Mouse (Mus musculus) thymus, postnatal 36 days (tissue): Measurements from ENCODE around the gene Pdcd1.
"Not testable (repeated sequence)": the region's sequence is repeated elsewhere in the genome, so short reads cannot be mapped to it uniquely, and the experiment has no call there.

Experiments
- DNase-seq, 2 experiments: peaks; one replicate each; pipeline ENCODE4 v3.0.0; 2022; ENCODE audit warnings: mixed read lengths in 2 of 2

Pdcd1 gene

DNA sequence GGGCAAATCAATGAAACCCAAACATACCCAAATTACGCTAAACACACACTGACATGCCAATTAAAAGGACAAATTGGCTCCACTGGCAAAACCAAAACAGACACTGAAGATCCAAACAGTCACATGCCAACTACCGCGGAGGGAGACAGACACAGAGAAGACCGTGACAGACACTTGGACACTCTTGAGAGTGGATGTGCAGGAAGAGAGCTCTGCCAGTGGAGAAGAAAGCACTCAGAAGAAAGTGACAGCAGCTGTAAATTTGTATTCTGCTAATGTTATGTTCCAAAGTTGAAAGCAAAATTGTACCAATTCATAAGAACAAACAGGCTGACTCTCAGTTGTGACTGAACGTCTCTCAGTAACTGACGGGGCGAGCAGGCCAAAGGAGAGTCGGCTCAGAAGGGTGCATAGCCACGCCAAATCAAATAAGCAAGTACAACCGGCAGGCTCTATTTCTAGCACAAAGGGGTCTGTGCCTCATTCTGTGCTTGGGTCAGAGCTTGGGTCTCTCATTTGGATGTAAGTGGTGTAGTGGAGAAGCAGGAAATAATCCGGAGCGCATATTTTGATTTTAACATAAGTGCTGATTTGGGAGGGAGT is 24.7 kb downstream of the Pdcd1 start:
- DNase-seq: no peak

DNA sequence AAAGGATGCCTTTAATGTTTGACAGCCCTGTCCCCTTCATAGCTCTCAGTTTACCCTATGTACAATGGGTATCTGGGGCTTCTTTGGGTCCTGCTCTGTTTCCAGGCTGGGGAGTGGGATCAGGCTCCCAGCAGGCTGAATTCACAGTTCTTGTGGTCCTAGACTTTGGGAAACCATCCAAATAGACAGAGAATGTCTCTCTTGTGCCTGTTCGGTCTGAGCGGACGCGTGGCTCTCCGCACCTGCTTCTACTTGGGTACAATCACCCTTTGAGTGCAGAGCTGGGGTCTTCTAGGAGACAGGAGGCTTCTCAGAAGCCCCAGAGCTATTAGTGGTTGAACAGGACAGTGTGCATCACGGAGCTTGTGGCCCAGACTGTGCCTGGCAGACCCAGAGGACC is 32.2 kb downstream of the Pdcd1 start, which contains the start of gene Neu4:
Gene Neu4 (plus strand): TSS at position 301 of the 400 bp plus-strand sequence.
- DNase-seq: no peak

DNA sequence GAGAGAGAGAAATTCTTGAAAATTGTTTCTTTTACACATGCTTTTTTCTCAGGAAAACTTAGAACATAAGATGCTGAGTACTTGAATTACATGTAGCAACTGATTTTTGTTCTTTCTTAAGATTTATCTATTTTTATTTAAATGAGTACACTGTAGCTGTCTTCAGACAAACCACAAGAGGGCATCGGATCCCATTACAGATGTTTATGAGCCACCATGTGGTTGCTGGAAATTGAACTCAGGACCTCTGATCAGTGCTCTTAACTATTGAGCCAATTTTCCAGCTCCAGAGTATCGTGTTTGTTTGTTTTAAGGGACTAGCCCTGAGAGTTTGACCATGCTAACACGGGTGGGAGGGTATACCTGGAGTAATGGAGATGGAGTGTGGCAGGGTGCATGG is 40.7 kb downstream of the Pdcd1 start:
- no peak for DNase-seq

DNA sequence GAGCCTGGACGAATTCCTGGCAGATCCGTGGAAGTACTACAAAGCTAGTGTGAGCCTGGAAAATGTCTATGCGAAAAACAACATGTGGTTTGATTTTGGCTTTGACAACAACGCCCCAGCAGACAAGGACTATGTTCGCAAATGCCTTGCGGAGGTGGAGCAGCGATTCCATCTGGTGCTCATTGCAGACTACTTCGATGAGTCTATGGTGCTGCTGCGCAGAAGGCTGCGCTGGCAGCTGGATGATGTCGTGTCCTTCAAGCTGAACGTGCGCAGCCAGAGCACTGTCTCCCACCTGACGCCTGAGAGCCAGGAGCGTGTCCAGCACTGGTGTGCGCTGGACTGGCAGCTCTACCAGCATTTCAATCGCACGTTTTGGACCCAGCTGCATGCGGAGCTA is 43.5 kb downstream of the Pdcd1 start:
- DNase-seq: not testable (repeated sequence)

DNA sequence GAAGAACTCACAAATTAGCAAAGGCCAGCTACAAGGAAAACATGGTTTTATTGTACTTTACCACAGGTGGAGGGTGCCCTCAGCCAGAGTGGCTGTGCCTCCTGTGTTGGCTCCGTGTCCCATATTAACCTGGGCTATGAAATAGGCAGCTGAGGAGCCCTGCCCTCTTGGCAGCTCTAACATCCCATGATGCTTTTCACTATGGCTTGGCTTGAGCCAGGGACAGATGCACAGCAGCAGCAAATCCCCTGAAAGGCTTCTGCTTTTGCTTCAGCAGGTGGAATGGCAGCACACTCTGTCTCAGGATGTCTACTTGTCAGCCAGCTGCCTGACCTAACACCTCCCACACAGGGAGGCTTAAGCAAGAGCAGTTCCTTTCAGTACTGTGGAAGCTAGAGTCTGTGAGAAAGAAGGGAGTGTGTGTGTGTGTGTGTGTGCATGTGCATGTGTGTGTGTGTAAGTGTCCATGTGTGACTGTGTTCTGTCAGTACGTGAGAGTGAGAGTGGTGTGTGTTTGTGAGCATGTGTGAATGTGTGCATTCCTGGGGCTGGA is 46.3 kb downstream of the Pdcd1 start:
- DNase-seq: not testable (repeated sequence)

DNA sequence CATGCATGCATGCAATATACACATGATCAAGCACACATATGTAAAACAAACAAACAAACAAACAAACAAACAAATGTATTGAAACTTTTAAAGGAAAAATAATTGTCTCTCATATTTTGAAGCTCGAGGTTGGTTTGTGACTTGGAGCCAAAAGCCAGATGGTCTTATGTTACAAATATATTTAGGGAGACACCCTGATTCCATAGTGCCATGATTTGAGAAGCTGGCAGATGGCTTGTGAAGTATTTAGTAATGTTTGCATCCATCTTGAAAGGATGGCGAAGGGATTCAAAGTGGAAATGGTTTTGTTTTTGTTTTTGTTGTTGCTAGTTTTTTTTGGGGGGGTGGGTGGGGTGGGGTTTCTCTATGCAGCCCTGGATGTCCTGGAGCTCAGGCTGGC is 51.3 kb downstream of the Pdcd1 start:
- DNase-seq: no peak

DNA sequence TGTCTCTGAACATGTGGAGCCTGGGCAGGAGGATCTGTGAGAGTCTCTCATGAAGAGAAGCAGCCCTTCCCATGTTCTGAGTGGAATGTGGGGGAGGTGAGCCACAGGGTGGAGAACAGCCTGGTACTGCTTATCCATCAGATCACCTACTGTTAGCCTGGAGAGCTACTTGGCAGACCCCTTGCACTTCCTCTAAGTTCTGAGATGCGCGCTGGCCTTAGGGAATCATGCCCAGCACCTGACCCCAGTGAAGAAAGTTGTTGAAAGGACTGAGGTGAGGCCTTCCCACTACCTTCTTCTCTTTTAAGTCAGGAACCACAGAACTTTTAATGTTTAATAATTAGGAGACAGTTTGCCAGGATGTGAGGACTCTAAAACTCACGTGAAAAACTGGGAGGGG is 60.9 kb downstream of the Pdcd1 start:
- not testable (repeated sequence) for DNase-seq

DNA sequence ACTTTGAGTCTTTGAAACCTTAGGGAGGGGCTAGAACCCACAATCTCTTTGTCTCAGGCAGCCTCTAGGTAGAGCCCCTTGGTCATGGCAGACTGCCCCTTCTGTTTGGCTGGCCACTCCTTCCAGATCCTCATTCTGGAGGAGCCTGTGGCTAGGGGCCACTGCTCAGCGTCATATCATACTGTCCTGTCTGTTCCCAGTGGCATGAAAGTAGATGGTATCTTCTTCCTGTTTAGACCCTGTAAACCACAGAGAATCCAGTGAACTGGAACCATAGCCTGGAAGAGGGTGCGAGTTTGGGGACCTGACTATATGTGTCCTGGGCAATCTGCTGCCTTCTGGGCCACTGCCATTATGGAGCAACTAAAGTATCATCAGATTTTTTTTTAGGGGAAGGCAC is 61.3 kb downstream of the Pdcd1 start:
- not testable (repeated sequence) for DNase-seq

DNA sequence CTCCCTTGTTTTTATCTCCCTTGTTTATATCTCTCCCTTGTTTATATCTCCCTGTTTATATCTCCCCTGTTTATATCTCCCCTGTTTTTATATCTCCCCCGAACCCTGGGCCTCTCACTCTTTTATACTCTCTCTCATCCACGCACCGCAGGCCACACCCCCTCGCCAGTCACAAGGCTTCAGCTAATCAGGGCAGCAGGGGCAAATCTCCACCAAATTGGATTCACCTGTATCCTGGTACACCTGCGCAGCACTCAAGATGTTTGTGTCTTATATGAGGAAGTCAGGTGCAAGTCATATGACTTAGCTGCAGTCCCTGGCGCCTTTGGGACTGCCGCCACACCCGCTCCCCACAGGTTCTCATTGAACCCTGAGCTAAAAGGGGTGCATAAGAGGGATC is 62.1 kb downstream of the Pdcd1 start, which contains the start of gene Gal3st2c:
Gene Gal3st2c (plus strand): TSS at position 301 of the 400 bp plus-strand sequence.
- DNase-seq: not testable (repeated sequence)

DNA sequence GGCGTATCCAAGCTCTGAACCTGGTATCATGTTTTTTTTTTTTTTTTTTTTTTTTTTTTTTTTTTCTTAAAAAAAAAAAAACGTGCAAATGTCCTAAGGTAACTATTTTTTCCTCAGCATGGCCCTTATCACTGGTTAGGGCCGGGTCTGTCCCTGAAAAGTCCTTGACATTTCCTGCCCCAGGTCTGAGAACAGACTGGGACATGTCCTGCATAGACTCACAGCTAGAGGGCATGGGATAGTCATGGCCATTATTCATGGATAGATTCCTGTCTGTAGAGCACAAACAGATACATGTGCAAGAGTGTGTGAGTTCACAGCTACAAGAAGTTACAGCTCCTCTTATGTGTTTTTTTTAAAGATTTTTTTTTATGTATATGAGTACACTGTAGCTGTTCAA is 63.6 kb downstream of the Pdcd1 start:
- no peak for DNase-seq
